Mouse (Mus musculus) neural tube, embryonic 14.5 days (tissue): ENCODE data around the gene Gpr61. TPM values are rescaled to one million over a fixed set of nuclear protein-coding genes. Genes with fewer than 3 reads are reported as not detected.
A peak's percentile ranks its signal among the peaks of the same experiment; 100 is the strongest.

Source experiments
- ATAC-seq: fragments of 200-750 bp; cut with Nextera tagmentation; 2 replicates; pipeline ENCODE4 v1.8.0; 2017; ENCODE audit warnings: low read depth, mild to moderate bottlenecking, moderate TSS enrichment, moderate library complexity
- H3K27ac ChIP-seq: fragments of 300-500 bp; sonication (generic); 2 replicates; pipeline ENCODE4 v1.5.1; 2014; ENCODE audit warnings: low read depth, mild to moderate bottlenecking, control low read depth, low read length, moderate library complexity, mixed read lengths
- H3K27me3 ChIP-seq: fragments of 300-500 bp; sonication (generic); 2 replicates; pipeline ENCODE4 v1.6.1; 2014; ENCODE audit warnings: low read length; ENCODE audit not compliant: control insufficient read depth, insufficient read depth
- H3K36me3 ChIP-seq: fragments of 300-500 bp; sonication (generic); 2 replicates; pipeline ENCODE4 v1.6.1; 2014; ENCODE audit warnings: low read length, mixed read lengths; ENCODE audit not compliant: control insufficient read depth, insufficient read depth
- H3K4me1 ChIP-seq: fragments of 300-500 bp; sonication (generic); 2 replicates; pipeline ENCODE4 v1.6.1; 2014; ENCODE audit warnings: low read length; ENCODE audit not compliant: control insufficient read depth, insufficient read depth
- H3K4me2 ChIP-seq: fragments of 300-500 bp; sonication (generic); 2 replicates; pipeline ENCODE4 v1.6.1; 2014; ENCODE audit warnings: mild to moderate bottlenecking, low read depth, low read length, control low read depth
- H3K4me3 ChIP-seq: fragments of 300-500 bp; sonication (generic); 2 replicates; pipeline ENCODE4 v1.5.1; 2014; ENCODE audit warnings: low read depth, low read length, control low read depth, mixed read lengths
- H3K9ac ChIP-seq: fragments of 300-500 bp; sonication (generic); replicated peaks from 2 replicates; pipeline ENCODE4 v1.6.1; 2014; ENCODE audit warnings: low read depth, mild to moderate bottlenecking, control low read depth, low read length, mixed read lengths
- H3K9me3 ChIP-seq: fragments of 300-500 bp; sonication (generic); 2 replicates; pipeline ENCODE4 v1.6.1; 2016; ENCODE audit warnings: low read length; ENCODE audit not compliant: control insufficient read depth
- WGBS: fragments of 180-500 bp; shearing (Covaris S2); extraction: QIAGEN DNeasy Blood & Tissue Kit; methylation state at CpG from one replicate; pipeline ENCODE4 v1.1.7; 2014; 5-methylcytosine and 5-hydroxymethylcytosine counted together
- polyA plus RNA-seq: library from polyadenylated mRNA; unstranded; fragments of >200 nt; fragmentation: Nextera tagmentation; extraction: Ambion mirVana; gene quantifications from 2 replicates; pipeline ENCODE4 v1.2.1, GENCODE M21; 2014

The Gpr61 gene
- polyA plus RNA-seq, 1 experiment from 2014 or later: 2.7 TPM

DNA sequence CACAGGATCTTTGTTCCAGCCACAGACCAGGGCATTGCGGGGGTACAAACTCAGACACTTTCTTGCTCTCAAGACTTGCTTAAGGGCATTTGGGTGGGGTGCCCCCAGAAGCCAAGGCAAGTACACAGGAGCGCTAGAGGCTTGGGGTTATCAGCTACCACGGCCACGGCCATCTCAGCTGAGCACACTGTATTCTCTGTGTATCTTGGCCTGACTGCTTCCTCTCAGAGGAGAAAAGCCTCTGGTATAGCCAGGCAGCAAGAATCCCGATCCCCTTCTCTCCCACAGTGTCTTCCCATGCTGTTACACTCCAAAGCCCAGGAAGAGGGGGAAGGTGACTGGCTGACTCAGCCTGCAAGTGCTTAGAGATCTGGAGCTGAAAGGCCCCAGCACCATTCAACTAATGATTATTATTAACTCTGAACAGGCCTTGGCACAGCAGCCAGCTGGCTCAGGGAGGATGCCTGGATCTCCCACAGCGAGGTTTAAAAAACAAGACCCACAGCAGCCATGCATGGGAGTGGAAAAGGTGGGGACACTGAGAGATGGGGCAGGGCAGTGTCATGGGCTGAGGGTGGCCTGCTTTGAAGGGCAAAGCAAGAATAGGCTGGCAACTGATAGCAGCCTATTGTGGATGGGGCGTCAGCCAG, 41.4 kb upstream of the Gpr61 start:
- no peaks in the 10 kb centered on the region for H3K9me3 ChIP-seq
- 63% methylated on average over 7 of the region's 7 CpGs for WGBS
- peaks cover 23% of the 10 kb centered on the region for H3K4me1 ChIP-seq
- H3K4me2 ChIP-seq: no peak overlapping the region
- no peaks in the 10 kb centered on the region for H3K36me3 ChIP-seq
- no peaks in the 10 kb centered on the region for H3K27me3 ChIP-seq
- no peak overlapping the region; the same call in 1 of the 2 replicates for H3K9ac ChIP-seq
- H3K27ac ChIP-seq: peak overlapping the region; percentile 76
- no peak for ATAC-seq
- no peak overlapping the region for H3K4me3 ChIP-seq

DNA sequence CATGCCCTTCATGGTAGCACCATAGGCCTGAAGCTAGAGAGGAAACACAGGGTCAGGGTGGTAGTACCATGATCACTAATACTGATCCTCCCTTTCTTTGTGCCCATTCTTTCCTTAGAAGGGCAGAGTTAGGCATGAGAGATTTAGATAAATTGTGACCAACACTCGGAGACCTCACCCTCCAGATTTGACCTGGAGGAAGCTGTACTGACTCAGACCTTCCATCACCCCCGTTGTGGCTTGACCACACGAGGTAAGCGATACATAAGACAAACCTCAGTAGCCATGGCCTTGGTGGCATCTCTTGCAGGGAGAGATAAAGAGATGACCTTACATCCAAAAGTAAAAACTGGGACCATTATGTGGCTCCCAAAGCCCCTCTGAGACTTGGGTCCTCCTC, 40.6 kb upstream of the Gpr61 start:
- Histone ChIP-seq H3K9ac (no peak overlapping the region), H3K9me3 (no peaks in the 10 kb centered on the region), H3K4me1 (peaks cover 23% of the 10 kb centered on the region), H3K27me3 (no peaks in the 10 kb centered on the region), H3K4me2 (no peak overlapping the region), H3K27ac (peak overlapping the region; percentile 76), H3K36me3 (no peaks in the 10 kb centered on the region), H3K4me3 (no peak overlapping the region)
- 96% methylated on average over 4 of the region's 4 CpGs for WGBS
- no peak for ATAC-seq

DNA sequence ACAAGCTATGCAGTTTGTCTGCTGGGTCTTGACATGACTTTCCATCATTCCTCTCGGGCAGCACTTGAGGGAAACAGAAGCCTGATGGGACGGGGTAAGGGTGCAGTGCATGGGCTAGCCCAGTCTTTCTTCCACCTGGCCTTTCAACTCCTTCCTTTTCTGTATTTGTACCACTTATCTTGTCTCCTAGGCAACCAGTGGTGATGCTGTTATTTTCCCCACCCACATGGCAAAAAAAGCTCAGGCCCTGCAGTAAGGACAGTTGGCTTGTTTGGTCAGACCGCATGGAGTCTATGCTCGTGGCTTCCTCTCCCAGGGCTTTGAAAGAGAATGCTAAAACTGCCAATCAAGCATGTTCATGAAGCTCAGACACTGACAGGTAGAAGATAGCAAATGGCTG, 39.0 kb upstream of the Gpr61 start:
- no peak overlapping the region for H3K4me3 ChIP-seq
- peaks cover 32% of the 10 kb centered on the region for H3K4me1 ChIP-seq
- H3K27ac ChIP-seq: no peak overlapping the region
- H3K36me3 ChIP-seq: no peaks in the 10 kb centered on the region
- H3K9me3 ChIP-seq: no peaks in the 10 kb centered on the region
- ATAC-seq: no peak
- no peak overlapping the region for H3K4me2 ChIP-seq
- H3K9ac ChIP-seq: no peak overlapping the region
- no peaks in the 10 kb centered on the region for H3K27me3 ChIP-seq
- whole genome bisulfite sequencing: 74% methylated on average over 4 of the region's 4 CpGs

DNA sequence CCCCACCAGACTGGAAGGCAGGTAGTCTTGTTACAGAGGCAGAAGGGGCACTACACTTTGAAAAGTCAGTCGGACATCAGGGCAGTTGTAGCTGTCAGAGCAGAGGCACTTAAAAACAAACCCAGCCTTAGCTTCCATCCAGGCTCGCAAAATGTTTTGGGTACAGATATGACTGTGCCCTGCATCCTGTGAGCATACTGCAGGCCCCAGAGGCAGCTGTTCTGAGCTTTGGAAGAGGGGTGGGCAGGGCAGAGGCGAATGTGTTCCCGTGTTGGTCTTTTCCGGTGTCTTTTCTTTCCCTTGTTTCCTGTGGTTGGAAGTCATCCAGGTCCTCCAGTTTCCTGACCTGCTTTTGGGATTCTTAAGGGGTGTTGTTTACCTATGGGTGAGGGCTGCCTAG, 35.2 kb upstream of the Gpr61 start:
- no peak overlapping the region for H3K9ac ChIP-seq
- H3K9me3 ChIP-seq: no peaks in the 10 kb centered on the region
- no peak overlapping the region; the same call in 1 of the 2 replicates for H3K4me2 ChIP-seq
- H3K4me1 ChIP-seq: peaks cover 17% of the 10 kb centered on the region
- H3K4me3 ChIP-seq: no peak overlapping the region
- 0 out of 2 replicates have a peak, but pooled peaks cover 3% of the 10 kb centered on the region for H3K27me3 ChIP-seq
- H3K36me3 ChIP-seq: no peaks in the 10 kb centered on the region
- ATAC-seq: no peak
- 72% methylated on average over 5 of the region's 5 CpGs for WGBS
- H3K27ac ChIP-seq: no peak overlapping the region

DNA sequence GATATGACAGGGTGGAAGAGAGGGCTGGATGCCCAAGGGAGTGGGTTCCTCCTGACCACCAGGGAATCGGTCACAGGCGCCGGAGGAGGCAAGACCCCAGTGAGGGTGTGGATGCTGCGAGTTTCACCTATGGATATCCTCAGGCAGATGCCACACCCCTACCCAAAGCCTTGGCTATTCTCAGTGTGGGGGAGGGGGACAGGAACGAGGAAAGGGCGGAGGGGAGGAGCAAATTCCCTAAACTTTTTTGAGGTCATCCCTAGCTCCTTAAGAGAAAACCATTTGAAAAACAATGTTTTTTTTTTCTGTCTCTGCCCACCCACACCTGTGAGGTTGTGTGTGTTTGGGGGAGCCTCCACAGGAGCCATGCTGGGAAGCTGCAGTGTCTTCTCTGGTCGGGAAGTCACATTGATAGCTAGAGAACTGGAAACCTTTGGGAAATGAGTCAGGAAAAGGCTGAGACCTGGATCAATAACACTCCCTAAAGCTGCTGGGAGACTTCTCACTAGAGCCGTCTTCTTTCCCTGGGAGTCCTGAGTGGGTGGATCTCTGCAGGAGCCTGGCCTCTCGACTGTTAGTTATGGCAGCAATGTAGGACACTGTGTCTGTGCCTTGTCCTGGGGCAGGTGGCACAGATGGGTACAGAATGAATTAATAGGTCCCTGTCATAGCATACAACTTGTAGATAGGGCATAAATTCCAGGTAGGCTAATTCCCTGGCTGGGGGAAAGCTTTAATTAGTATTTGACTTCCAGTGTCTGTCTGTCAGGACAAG, 34.2 kb upstream of the Gpr61 start:
- Histone ChIP-seq H3K4me1 (peaks cover 17% of the 10 kb centered on the region), H3K4me3 (no peak overlapping the region), H3K9me3 (no peaks in the 10 kb centered on the region), H3K4me2 (no peak overlapping the region; the same call in 1 of the 2 replicates), H3K27me3 (0 out of 2 replicates have a peak, but pooled peaks cover 3% of the 10 kb centered on the region), H3K36me3 (no peaks in the 10 kb centered on the region), H3K9ac (no peak overlapping the region), H3K27ac (no peak overlapping the region)
- 64% methylated on average over 9 of the region's 9 CpGs for WGBS
- no peak for ATAC-seq

DNA sequence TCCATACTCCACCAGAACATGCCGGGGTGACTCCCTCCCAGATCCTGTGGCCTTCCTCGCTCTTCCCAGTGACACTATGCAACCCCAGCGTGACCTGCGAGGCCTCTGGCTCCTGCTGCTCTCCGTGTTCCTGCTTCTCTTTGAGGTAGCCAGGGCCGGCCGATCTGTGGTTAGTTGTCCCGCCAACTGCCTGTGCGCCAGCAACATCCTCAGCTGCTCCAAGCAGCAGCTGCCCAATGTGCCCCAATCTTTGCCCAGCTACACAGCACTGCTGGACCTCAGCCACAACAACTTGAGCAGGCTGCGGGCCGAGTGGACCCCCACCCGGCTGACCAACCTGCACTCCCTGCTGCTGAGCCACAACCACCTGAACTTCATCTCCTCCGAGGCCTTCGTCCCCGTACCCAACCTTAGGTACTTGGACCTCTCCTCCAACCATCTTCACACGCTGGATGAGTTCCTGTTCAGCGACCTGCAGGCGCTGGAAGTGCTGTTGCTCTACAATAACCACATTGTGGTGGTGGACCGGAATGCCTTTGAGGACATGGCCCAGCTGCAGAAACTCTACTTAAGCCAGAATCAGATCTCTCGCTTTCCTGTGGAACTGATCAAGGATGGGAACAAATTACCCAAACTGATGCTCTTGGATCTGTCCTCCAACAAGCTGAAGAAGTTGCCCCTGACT, 32.6 kb upstream of the Gpr61 start:
- WGBS: 64% methylated on average over 20 of the region's 20 CpGs
- Histone ChIP-seq H3K4me3 (peak overlapping the region; percentile 70), H3K27ac (no peak overlapping the region), H3K4me2 (peak overlapping the region; percentile 83), H3K9me3 (no peaks in the 10 kb centered on the region), H3K4me1 (peaks cover 17% of the 10 kb centered on the region), H3K9ac (peak overlapping the region; percentile 85), H3K27me3 (0 out of 2 replicates have a peak, but pooled peaks cover 3% of the 10 kb centered on the region), H3K36me3 (no peaks in the 10 kb centered on the region)
- peak; percentile 28; the same call in 1 of the 2 replicates for ATAC-seq

DNA sequence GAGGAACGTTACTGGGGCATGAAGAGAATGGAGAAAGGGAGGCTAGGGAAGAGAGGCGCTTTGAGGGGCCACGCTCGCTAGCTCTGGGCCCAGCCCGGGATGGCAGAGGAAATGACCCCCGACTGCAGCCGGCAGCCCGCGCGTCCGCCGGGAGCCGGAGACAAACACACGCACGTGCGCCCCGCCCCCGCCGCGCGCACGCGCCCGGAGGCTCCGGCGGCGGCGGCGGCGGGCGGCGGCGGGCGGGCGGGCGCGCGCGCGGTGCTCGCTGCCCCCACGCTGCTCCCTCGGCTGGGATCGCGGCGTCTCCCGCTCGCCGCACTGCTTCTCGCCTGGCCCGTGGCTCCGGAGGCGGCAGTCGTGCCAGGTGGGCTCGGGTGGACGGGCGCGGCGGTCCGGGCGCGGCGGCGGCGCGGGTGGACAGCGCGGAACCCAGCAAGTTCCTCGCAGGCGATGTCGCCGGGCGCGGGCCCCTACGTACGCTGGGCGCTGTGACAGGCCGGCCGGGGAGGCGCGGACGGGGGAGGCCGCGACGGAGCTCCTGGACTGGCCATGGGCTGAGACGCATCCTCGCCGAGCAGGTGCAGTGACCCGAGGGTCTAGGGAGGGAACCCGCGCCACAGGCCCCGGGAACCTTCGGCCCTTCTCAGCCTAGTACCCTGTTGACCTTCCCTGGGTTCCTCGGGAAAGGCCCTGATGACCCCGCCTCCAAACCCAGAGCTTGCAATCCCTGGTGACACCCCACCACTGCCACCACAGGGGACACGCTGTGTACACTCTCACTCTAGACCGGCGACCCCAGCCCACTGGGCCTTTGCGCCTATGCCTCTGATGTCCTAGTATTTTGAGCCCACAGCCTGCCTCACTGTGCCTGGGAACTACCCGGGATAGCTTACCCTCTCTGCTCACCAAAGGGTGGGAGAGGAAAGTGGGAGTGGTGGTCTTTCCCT, 31.7 kb upstream of the Gpr61 start, which contains the start of gene Amigo1:
Gene Amigo1, plus strand, starts transcription at position 238 of the 950 bp plus-strand sequence.
- peaks cover 17% of the 10 kb centered on the region for H3K4me1 ChIP-seq
- peak within 1 kb of the TSS; percentile 64 for H3K27ac ChIP-seq
- peak within 1 kb of the TSS; percentile 83 for H3K4me2 ChIP-seq
- H3K36me3 ChIP-seq: no peaks in the 10 kb centered on the region
- H3K9me3 ChIP-seq: no peaks in the 10 kb centered on the region
- H3K4me3 ChIP-seq: peak within 1 kb of the TSS; percentile 70
- WGBS: 2% methylated on average over 31 of the region's 100 CpGs
- 0 out of 2 replicates have a peak, but pooled peaks cover 3% of the 10 kb centered on the region for H3K27me3 ChIP-seq
- H3K9ac ChIP-seq: peak within 1 kb of the TSS; percentile 85
- peak; percentile 71 for ATAC-seq

DNA sequence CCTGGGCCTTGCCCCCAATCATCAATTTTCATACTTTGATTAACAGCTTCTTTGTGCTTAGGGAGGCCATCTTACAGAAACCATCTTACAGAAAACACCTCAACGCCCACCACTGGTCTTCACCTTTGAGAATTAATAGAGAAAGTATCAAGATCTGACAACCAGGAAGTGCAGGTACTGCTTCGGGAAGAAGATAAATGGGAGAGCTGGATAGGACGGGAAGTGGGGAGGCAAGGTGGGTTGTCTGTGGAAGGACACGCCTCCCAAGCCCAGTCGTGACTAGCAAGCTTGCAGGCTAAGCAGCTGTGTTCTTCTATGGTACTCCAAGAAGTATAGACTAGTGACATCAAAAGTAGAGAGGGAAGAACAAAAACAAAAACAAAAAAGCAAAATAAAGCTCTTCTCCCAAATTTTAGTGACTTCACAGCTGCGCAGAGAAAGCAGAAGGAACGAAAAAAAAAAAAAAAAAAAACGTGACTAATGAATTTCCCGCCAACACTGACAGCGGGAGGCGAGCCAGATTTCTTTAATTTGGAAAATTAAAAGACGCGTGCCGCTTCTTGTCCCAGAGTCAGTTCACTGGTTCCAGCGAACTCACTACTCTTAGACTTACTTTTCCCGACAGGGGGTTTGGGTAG, 30.9 kb upstream of the Gpr61 start:
- no peaks in the 10 kb centered on the region for H3K9me3 ChIP-seq
- no peaks in the 10 kb centered on the region for H3K36me3 ChIP-seq
- H3K27ac ChIP-seq: no peak overlapping the region
- H3K4me3 ChIP-seq: peak overlapping the region; percentile 70
- WGBS: 4% methylated on average over 16 of the region's 16 CpGs
- H3K27me3 ChIP-seq: 0 out of 2 replicates have a peak, but pooled peaks cover 3% of the 10 kb centered on the region
- H3K4me2 ChIP-seq: peak overlapping the region; percentile 83
- no peak for ATAC-seq
- H3K9ac ChIP-seq: peak overlapping the region; percentile 85
- peaks cover 17% of the 10 kb centered on the region for H3K4me1 ChIP-seq
